Mouse (Mus musculus) midbrain, embryonic 13.5 days (tissue): ENCODE measurements around the gene Ankrd6. TPM values are rescaled to one million over a fixed set of nuclear protein-coding genes. Genes with fewer than 3 reads are reported as not detected.
A peak's percentile ranks its signal among the peaks of the same experiment; 100 is the strongest.

Experiments used
- ATAC-seq: fragments of 200-750 bp; cut with Nextera tagmentation; 2 replicates; pipeline ENCODE4 v1.8.0; 2017; ENCODE audit warnings: mild to moderate bottlenecking, moderate TSS enrichment, moderate library complexity
- H3K27ac ChIP-seq: fragments of 300-500 bp; sonication (generic); 2 replicates; pipeline ENCODE4 v1.5.1; 2015; ENCODE audit warnings: inconsistent platforms, mild to moderate bottlenecking, moderate library complexity
- H3K27me3 ChIP-seq: fragments of 300-500 bp; sonication (generic); 2 replicates; pipeline ENCODE4 v1.6.1; 2015; ENCODE audit warnings: mild to moderate bottlenecking, inconsistent platforms
- H3K36me3 ChIP-seq: fragments of 300-500 bp; sonication (generic); 2 replicates; pipeline ENCODE4 v1.6.1; 2015; ENCODE audit warnings: mild to moderate bottlenecking, inconsistent platforms
- H3K4me1 ChIP-seq: fragments of 300-500 bp; sonication (generic); replicated peaks from 2 replicates; pipeline ENCODE4 v1.6.1; 2015; ENCODE audit warnings: inconsistent platforms
- H3K4me2 ChIP-seq: fragments of 300-500 bp; sonication (generic); replicated peaks from 2 replicates; pipeline ENCODE4 v1.6.1; 2015; ENCODE audit warnings: moderate library complexity, mild to moderate bottlenecking, inconsistent platforms
- H3K4me3 ChIP-seq: fragments of 300-500 bp; sonication (generic); replicated peaks from 2 replicates; pipeline ENCODE4 v1.5.1; 2015; ENCODE audit warnings: mild to moderate bottlenecking, inconsistent platforms
- H3K9ac ChIP-seq: fragments of 300-500 bp; sonication (generic); replicated peaks from 2 replicates; pipeline ENCODE4 v1.6.1; 2015; ENCODE audit warnings: mild to moderate bottlenecking, inconsistent platforms
- H3K9me3 ChIP-seq: fragments of 300-500 bp; sonication (generic); 2 replicates; pipeline ENCODE4 v1.6.1; 2016; ENCODE audit warnings: mild to moderate bottlenecking, inconsistent platforms
- WGBS: fragments of 180-500 bp; shearing (Covaris S2); methylation state at CpG from one replicate; pipeline ENCODE4 v1.1.7; 2015; 5-methylcytosine and 5-hydroxymethylcytosine counted together
- polyA plus RNA-seq: library from polyadenylated mRNA; unstranded; fragments of >200 nt; fragmentation: Nextera tagmentation; extraction: Ambion mirVana; gene quantifications from 2 replicates; pipeline ENCODE4 v1.2.1, GENCODE M21; 2015

Gene Ankrd6
- polyA plus RNA-seq: 30.4 and 32.2 TPM in 2 replicates

DNA sequence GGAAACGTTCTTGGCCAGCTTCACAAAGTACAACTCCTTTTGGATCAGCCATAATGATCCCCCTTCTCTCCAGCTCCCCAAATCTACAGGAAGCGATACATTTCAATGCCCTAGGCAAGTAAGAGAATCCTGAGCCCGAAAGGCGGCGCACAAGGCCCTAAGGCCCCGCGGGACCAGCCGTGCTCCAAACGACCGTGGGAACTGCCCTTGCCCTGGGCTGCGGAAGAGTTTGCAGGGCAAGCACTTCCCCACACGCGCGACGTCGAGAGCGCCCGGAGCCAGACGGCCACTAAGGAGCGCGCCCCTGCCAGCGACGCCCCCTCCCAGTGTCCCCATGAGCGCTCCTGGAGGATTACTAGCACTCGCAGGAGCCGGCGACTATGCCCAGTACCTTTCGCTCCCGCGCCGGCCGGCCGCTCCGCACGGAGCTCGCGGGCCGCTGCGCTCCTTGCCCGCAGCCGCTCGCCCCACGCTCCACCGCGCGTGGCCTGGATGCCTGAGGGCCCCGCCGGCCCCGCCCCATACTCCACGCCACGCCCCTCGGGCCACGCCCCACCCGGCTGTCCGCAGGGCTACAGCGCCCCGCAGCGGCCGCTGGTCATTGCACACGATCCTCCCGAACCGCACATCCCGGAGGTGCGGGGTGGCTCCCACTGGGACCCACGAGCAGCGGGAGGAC lies at the start of gene Ankrd6:
Ankrd6 (minus strand) TSS at position 486 of the 679 bp plus-strand sequence.
- Histone ChIP-seq H3K36me3 (no peaks in the 10 kb centered on the region), H3K27ac (no peak within 1 kb of the TSS), H3K9ac (peak within 1 kb of the TSS; percentile 76), H3K9me3 (no peaks in the 10 kb centered on the region), H3K4me1 (peaks cover 41% of the 10 kb centered on the region), H3K4me2 (peak within 1 kb of the TSS; percentile 92), H3K4me3 (peak within 1 kb of the TSS; percentile 74), H3K27me3 (peaks cover 11% of the 10 kb centered on the region; the same call in 1 of the 2 replicates)
- under 1% methylated on average over 63 of the region's 66 CpGs for WGBS
- ATAC-seq: peak; percentile 92

DNA sequence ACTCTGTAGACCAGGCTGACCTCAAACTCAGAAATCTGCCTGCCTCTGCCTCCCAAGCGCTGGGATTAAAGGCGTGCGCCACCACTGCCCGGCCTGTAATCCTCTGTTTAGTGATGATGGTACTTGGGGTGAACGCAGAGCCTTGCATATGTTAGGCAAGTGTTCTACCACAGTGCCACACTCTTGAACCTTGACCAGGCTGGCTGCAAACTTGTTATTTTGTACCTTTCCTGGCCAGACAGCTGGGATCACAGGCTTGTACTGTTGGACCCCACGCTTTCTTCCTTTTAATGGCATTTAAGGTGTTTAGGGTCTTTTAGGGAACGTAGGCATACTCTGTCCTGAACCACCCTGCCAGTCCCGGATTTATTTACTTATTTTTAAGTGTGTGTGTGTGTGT lies 48.4 kb upstream of the Ankrd6 start:
- Histone ChIP-seq H3K4me3 (no peak overlapping the region), H3K4me1 (no peaks in the 10 kb centered on the region), H3K27me3 (no peaks in the 10 kb centered on the region), H3K36me3 (peaks cover 27% of the 10 kb centered on the region), H3K9me3 (no peaks in the 10 kb centered on the region), H3K9ac (no peak overlapping the region), H3K27ac (no peak overlapping the region), H3K4me2 (no peak overlapping the region)
- WGBS: 97% methylated on average over 8 of the region's 8 CpGs
- no peak for ATAC-seq

DNA sequence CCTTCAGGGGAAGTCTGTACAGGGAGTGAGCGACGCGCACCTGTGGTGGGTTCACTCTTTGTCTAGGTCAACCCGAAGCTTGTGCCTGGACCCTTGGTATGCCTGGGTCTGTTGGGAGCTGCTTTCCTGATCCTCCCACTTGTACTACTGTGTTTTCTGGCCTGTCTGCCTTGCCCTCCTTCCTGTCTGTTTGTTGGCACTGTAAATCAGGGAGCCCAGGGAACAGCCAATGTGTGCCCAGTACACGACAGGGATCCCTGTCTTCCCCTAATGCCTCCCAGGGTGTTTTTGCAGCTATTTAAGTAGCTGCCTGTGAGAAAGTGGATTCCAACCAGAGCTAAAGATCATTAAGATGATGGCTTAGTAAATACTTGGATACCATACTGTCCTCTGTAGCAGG lies 46.9 kb upstream of the Ankrd6 start:
- Histone ChIP-seq H3K27ac (no peak overlapping the region), H3K4me2 (no peak overlapping the region), H3K9ac (no peak overlapping the region), H3K4me1 (no peaks in the 10 kb centered on the region), H3K27me3 (no peaks in the 10 kb centered on the region), H3K9me3 (no peaks in the 10 kb centered on the region), H3K36me3 (peaks cover 21% of the 10 kb centered on the region), H3K4me3 (no peak overlapping the region)
- 91% methylated on average over 5 of the region's 5 CpGs for WGBS
- ATAC-seq: no peak

DNA sequence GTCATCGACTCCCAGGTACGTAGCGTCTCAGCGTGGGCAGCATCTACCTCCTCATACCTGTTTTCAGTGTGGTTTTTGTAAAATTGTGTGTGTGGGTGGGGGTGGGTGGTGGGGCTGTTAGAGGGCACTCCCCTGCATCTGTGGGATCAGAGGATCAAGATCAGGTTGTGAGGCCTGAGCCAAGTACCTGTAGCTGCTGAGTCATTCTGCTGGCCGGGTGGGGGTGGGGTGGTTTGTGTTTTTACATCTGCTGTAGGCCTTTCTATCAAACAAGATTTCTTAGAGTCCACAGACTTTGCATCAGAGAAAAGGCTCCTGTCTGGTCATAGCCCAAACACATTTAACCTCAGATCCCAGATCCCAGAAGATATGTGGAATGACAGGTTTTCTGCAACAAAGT lies 45.4 kb upstream of the Ankrd6 start:
- Histone ChIP-seq H3K4me3 (no peak overlapping the region), H3K27ac (no peak overlapping the region), H3K9ac (no peak overlapping the region), H3K9me3 (no peaks in the 10 kb centered on the region), H3K27me3 (no peaks in the 10 kb centered on the region), H3K4me2 (no peak overlapping the region), H3K36me3 (peaks cover 21% of the 10 kb centered on the region), H3K4me1 (no peaks in the 10 kb centered on the region)
- 97% methylated on average over 5 of the region's 5 CpGs for WGBS
- no peak for ATAC-seq

DNA sequence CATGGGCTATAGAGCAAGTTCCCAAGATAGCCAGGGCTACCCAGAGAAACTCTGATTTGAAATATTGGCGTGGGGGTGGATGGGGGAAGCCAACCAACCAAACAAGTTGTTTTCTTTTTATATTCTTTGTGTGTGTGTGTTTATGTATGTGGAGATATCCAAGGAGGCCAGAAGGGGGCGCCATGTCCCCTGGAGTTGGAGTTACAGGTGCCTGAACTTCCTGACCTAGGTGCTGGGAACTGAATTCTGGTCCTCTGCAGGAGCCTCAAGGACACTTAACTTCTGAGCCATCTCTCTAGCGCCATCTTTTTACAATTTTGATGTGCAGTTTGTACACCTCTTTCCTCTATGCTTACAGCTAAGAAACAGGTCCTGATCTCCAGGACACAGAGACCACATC lies 43.5 kb upstream of the Ankrd6 start:
- 78% methylated on average over 3 of the region's 3 CpGs for WGBS
- ATAC-seq: no peak
- no peaks in the 10 kb centered on the region for H3K9me3 ChIP-seq
- H3K9ac ChIP-seq: no peak overlapping the region
- H3K27ac ChIP-seq: no peak overlapping the region
- no peaks in the 10 kb centered on the region for H3K27me3 ChIP-seq
- H3K4me2 ChIP-seq: no peak overlapping the region
- peaks cover 13% of the 10 kb centered on the region for H3K36me3 ChIP-seq
- no peaks in the 10 kb centered on the region for H3K4me1 ChIP-seq
- H3K4me3 ChIP-seq: no peak overlapping the region

DNA sequence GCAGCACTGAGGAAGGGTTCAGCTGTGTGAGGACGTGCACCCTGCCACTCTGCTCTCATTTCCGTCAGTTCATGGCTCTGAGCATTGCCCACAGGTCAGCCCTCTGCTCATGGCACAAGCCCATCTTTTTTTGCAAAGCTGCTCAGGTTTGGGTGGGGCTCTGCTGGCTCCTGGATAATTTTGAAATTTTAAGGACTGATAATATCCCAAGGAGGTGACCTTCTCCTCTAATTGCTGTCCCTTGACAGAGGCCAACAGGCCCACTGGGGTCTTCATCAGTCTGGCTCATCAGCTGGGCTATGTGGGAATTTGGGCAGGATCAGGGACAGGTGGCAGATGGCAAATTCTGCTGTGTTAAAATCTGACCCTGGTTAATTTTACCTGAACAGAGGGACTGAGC lies 38.7 kb upstream of the Ankrd6 start:
- Histone ChIP-seq H3K4me2 (no peak overlapping the region), H3K36me3 (no peaks in the 10 kb centered on the region), H3K4me1 (peaks cover 23% of the 10 kb centered on the region), H3K27ac (no peak overlapping the region), H3K27me3 (no peaks in the 10 kb centered on the region), H3K9ac (no peak overlapping the region), H3K9me3 (no peaks in the 10 kb centered on the region), H3K4me3 (no peak overlapping the region)
- 91% methylated on average over 2 of the region's 2 CpGs for WGBS
- ATAC-seq: no peak

DNA sequence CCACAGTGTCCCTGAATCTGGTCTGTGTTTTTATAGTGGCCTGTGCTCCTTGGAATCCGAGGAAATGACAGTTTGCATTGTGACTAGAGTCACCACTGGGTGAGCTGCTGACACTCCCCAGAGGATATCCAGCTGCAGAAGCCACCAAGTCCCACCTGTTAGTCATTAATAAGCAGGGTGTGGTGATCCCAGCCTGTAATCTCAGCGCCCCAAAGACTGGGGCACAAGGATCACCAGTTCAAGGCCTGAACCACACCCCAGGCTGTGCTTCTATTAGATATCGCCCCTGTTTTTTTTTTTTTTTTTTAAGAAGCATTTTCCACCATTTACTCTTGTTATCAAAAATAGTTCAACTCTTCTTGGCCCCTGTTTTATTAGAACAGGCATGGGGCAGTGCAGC lies 36.4 kb upstream of the Ankrd6 start:
- Histone ChIP-seq H3K4me1 (peaks cover 35% of the 10 kb centered on the region), H3K9ac (no peak overlapping the region), H3K36me3 (no peaks in the 10 kb centered on the region), H3K4me2 (no peak overlapping the region), H3K27me3 (no peaks in the 10 kb centered on the region), H3K9me3 (no peaks in the 10 kb centered on the region), H3K4me3 (no peak overlapping the region), H3K27ac (no peak overlapping the region)
- WGBS: 68% methylated on average over 3 of the region's 3 CpGs
- no peak for ATAC-seq

GRCm38 (mm10) chr4:32985684-32986083 lies 35.0 kb upstream of the Ankrd6 start:
- peak overlapping the region; percentile 86 for H3K4me2 ChIP-seq
- no peak for ATAC-seq
- no peaks in the 10 kb centered on the region for H3K36me3 ChIP-seq
- under 1% methylated on average over 3 of the region's 3 CpGs for WGBS
- H3K4me3 ChIP-seq: peak overlapping the region; percentile 86
- peaks cover 39% of the 10 kb centered on the region for H3K4me1 ChIP-seq
- H3K27ac ChIP-seq: peak overlapping the region; percentile 60
- 0 out of 2 replicates have a peak overlapping the region, but pooled peaks have one; percentile 44 for H3K9ac ChIP-seq
- H3K27me3 ChIP-seq: 0 out of 2 replicates have a peak, but pooled peaks cover 5% of the 10 kb centered on the region
- no peaks in the 10 kb centered on the region for H3K9me3 ChIP-seq

DNA sequence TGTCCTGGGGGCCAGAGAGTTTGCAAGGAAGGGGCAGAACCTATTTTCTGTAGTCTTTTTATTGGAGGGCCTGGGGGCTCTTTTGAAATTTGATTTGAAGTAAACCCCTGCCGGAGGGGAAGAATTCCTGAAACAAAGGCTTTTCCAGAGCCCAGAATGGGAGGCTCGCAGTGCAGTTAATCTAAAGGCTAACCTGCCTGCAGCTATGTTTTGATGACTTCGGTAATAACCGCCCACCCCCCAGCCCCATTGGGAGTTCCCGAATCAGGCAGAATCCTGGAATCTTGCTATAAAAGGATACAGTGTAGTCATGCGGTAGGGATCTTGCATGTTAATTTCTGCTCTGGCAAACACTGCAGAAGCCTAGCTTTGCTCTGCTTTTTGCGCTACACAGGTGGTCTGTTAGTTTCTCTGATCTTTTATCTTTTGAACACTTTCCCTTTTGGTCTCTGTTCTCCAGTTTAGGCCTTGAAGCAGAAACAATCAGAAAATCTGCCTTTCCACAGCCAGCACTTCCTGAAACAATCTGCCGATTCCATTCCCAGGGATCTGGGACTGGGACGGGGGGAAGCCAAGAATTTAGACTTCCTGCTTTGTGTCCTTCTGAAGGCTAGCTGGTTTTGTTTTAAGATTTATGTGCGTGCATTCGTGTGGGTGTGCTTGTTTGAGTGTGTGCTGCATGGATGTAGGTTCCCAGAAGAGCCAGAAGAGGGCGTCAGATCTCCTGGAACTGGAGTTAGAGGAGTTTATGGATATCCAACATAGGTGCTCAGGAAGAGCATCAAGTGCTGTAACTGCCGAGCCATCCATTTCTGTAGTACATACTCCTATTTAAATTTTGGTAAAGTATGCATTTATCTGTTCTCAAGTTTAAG lies 34.4 kb upstream of the Ankrd6 start:
- peak overlapping the region; percentile 92 for H3K9ac ChIP-seq
- no peak for ATAC-seq
- H3K4me3 ChIP-seq: peak overlapping the region; percentile 86
- H3K9me3 ChIP-seq: no peaks in the 10 kb centered on the region
- peak overlapping the region; percentile 86 for H3K4me2 ChIP-seq
- peaks cover 39% of the 10 kb centered on the region for H3K4me1 ChIP-seq
- H3K27ac ChIP-seq: peak overlapping the region; percentile 95
- 8% methylated on average over 13 of the region's 13 CpGs for WGBS
- no peaks in the 10 kb centered on the region for H3K36me3 ChIP-seq
- H3K27me3 ChIP-seq: 0 out of 2 replicates have a peak, but pooled peaks cover 5% of the 10 kb centered on the region

- ATAC-seq: no peak
- no peaks in the 10 kb centered on the region for H3K9me3 ChIP-seq
- H3K9ac ChIP-seq: peak overlapping the region; percentile 92
- under 1% methylated on average over 13 of the region's 13 CpGs for WGBS
- no peaks in the 10 kb centered on the region for H3K36me3 ChIP-seq
- H3K4me1 ChIP-seq: peaks cover 39% of the 10 kb centered on the region
- H3K4me2 ChIP-seq: peak overlapping the region; percentile 86
- peak overlapping the region; percentile 86 for H3K4me3 ChIP-seq
- H3K27ac ChIP-seq: peak overlapping the region; percentile 95
- H3K27me3 ChIP-seq: 0 out of 2 replicates have a peak, but pooled peaks cover 5% of the 10 kb centered on the region
These were observed 33.6 kb upstream of the Ankrd6 start for GRCm38 (mm10) chr4:32984242-32984641.

GRCm38 (mm10) chr4:32983176-32984155 lies 32.8 kb upstream of the Ankrd6 start:
- H3K4me3 ChIP-seq: peak overlapping the region; percentile 86
- under 1% methylated on average over 58 of the region's 94 CpGs for WGBS
- peak overlapping the region; percentile 86 for H3K4me2 ChIP-seq
- peak overlapping the region; percentile 92 for H3K9ac ChIP-seq
- H3K27me3 ChIP-seq: 0 out of 2 replicates have a peak, but pooled peaks cover 5% of the 10 kb centered on the region
- peak overlapping the region; percentile 95 for H3K27ac ChIP-seq
- H3K9me3 ChIP-seq: no peaks in the 10 kb centered on the region
- peaks cover 39% of the 10 kb centered on the region for H3K4me1 ChIP-seq
- no peaks in the 10 kb centered on the region for H3K36me3 ChIP-seq
- peak; percentile 76 for ATAC-seq
